Mouse (Mus musculus): ENCODE data around the gene Olfr672. TPM values are rescaled to one million over a fixed set of nuclear protein-coding genes. Genes with fewer than 3 reads are reported as not detected.
"Not testable (repeated sequence)": the region's sequence is repeated elsewhere in the genome, so short reads cannot be mapped to it uniquely, and the experiment has no call there.

Gene Olfr672
- polyA plus RNA-seq (2015; fragmentation: Nextera tagmentation; extraction: Ambion mirVana) = not detected in 2 replicates

DNA sequence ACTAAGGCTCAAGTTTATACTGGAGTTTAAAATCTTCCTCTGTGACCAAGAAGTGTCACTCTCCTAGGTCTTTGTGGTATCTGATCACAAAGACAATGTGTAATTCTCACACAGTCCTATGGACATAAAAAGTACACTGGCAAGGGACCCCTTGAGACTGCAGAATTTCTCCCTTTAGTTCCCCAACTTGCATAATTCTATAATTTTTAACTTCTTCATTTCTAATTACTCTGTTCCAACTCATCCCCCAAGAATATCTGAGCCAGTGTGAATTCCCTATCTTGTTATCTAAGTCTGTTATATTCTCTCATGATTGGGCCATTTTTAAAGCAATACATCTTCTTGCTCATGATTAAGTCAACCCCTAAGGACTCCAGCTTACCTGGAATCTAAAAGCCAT lies at the start of gene Olfr672:
TSS of gene Olfr672 (minus strand) at position 101 of the 400 bp plus-strand sequence.
- Histone ChIP-seq H3K4me2 (no peak within 1 kb of the TSS), H3K9me3 (no peaks in the 10 kb centered on the region), H3K4me1 (replicated peaks) (no peaks in the 10 kb centered on the region), H3K4me3 (no peak within 1 kb of the TSS), H3K27ac (replicated peaks) (no peak within 1 kb of the TSS), H3K27me3 (no peaks in the 10 kb centered on the region), H3K36me3 (no peaks in the 10 kb centered on the region), H3K9ac (no peak within 1 kb of the TSS)
- no peak for ATAC-seq (ENCODE audit: low read depth)

- H3K4me2 ChIP-seq; ATAC-seq (ENCODE audit: low read depth); H3K27me3 ChIP-seq; H3K9ac ChIP-seq; H3K4me3 ChIP-seq; H3K36me3 ChIP-seq; H3K27ac ChIP-seq (replicated peaks); H3K4me1 ChIP-seq (replicated peaks); H3K9me3 ChIP-seq: not testable (repeated sequence)
- 50% methylated on average over 5 of the region's 5 CpGs for WGBS
Observed at GRCm38 (mm10) chr7:105033836-105034235, 32.0 kb upstream of the Olfr672 start.

GRCm38 (mm10) chr7:105032398-105032797 lies 30.6 kb upstream of the Olfr672 start, which contains the start of gene Olfr676:
TSS of gene Olfr676 (plus strand) at chr7:105032698.
- Histone ChIP-seq H3K27ac (replicated peaks) (no peak within 1 kb of the TSS), H3K4me2 (no peak within 1 kb of the TSS), H3K27me3 (no peaks in the 10 kb centered on the region), H3K9me3 (no peaks in the 10 kb centered on the region), H3K9ac (no peak within 1 kb of the TSS), H3K36me3 (no peaks in the 10 kb centered on the region), H3K4me3 (no peak within 1 kb of the TSS), H3K4me1 (replicated peaks) (no peaks in the 10 kb centered on the region)
- no peak for ATAC-seq (ENCODE audit: low read depth)

GRCm38 (mm10) chr7:105028360-105028759 lies 26.5 kb upstream of the Olfr672 start, which contains the start of gene Olfr675:
TSS of gene Olfr675 (minus strand) at chr7:105028460.
- Histone ChIP-seq H3K36me3 (no peaks in the 10 kb centered on the region), H3K27me3 (no peaks in the 10 kb centered on the region), H3K9ac (no peak within 1 kb of the TSS), H3K9me3 (no peaks in the 10 kb centered on the region), H3K27ac (replicated peaks) (no peak within 1 kb of the TSS), H3K4me2 (no peak within 1 kb of the TSS), H3K4me1 (replicated peaks) (no peaks in the 10 kb centered on the region), H3K4me3 (no peak within 1 kb of the TSS)
- no peak for ATAC-seq (ENCODE audit: low read depth)
- WGBS = 77% methylated on average over 1 of the region's 1 CpGs

- ATAC-seq (ENCODE audit: low read depth) = no peak
- Histone ChIP-seq H3K36me3 (no peaks in the 10 kb centered on the region), H3K4me2 (no peak overlapping the region), H3K27me3 (no peaks in the 10 kb centered on the region), H3K9me3 (no peaks in the 10 kb centered on the region), H3K27ac (replicated peaks) (no peak overlapping the region), H3K4me3 (no peak overlapping the region), H3K4me1 (replicated peaks) (no peaks in the 10 kb centered on the region), H3K9ac (no peak overlapping the region)
- 92% methylated on average over 1 of the region's 1 CpGs for WGBS
Observed at GRCm38 (mm10) chr7:105022530-105022929, 20.7 kb upstream of the Olfr672 start.

DNA sequence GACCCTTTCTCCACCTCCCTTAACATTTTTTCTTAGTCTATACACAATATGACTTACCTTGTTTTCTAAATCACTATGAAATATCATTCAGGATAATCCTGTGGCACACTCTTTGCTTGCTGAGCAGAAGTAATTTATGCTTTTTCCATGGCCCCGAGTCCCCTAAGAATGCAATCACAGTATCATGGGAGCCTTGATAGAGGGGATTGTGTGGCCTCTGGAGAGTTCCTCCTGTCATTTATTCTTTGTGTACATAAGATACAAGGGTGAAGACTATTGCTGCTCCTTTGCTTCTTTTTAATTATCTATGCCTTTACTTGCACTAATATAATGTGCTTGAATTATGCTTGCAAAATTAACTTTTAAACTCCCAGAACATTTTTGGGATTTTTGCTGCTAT lies 22.8 kb downstream of the Olfr672 start, which contains the start of gene Olfr671:
TSS of gene Olfr671 (minus strand) at position 101 of the 400 bp plus-strand sequence.
- no peak within 1 kb of the TSS for H3K4me2 ChIP-seq
- no peak within 1 kb of the TSS for H3K4me3 ChIP-seq
- no peaks in the 10 kb centered on the region for H3K27me3 ChIP-seq
- H3K9ac ChIP-seq = no peak within 1 kb of the TSS
- no peak for ATAC-seq (ENCODE audit: low read depth)
- no peaks in the 10 kb centered on the region for H3K4me1 ChIP-seq (replicated peaks)
- 79% methylated on average over 1 of the region's 1 CpGs for WGBS
- H3K27ac ChIP-seq (replicated peaks) = no peak within 1 kb of the TSS
- H3K9me3 ChIP-seq = no peaks in the 10 kb centered on the region
- H3K36me3 ChIP-seq = no peaks in the 10 kb centered on the region

DNA sequence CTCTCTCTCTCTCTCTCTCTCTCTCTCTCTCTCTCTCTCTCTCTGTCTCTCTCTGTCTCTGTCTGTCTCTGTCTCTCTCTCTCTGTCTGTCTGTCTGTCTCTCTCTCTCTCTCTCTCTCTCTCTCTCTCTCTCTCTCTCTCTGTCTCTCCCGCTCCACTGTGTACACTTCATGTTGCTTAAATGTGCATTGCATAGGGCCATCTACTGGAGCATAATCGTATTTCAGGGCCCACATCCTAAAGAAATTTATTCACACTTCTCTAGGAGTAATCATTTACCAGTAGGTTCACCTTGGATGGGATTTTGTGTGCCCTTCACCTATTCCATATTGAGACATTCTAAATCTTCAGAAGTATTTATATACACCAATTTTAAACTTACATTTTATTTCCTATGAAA lies 29.3 kb downstream of the Olfr672 start:
- H3K4me3 ChIP-seq; H3K4me1 ChIP-seq (replicated peaks); H3K4me2 ChIP-seq; H3K27ac ChIP-seq (replicated peaks); H3K9me3 ChIP-seq; H3K27me3 ChIP-seq; ATAC-seq (ENCODE audit: low read depth); H3K9ac ChIP-seq; H3K36me3 ChIP-seq: not testable (repeated sequence)
- whole genome bisulfite sequencing = 75% methylated on average over 2 of the region's 2 CpGs

DNA sequence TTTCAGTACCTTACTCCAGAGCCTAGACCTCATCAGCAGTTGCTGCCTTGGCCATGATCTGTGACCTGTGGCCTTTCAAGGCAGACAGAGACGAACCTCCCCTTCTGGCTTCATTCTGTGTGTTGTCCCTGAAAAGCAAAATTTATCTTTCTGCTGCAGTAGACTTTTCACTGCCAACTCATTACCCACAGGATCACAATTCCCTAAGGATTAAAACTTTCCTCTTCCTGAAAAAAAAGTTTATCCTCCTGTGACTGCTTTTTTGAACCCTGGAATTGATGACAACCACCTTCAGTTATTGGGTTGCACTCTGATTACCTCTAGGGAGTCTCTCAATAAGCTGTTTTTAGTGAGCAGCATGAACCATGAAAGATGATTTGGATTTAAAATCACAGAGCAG lies 39.3 kb downstream of the Olfr672 start, which contains the start of gene Olfr670:
TSS of gene Olfr670 (minus strand) at position 101 of the 400 bp plus-strand sequence.
- 61% methylated on average over 1 of the region's 1 CpGs for WGBS
- Histone ChIP-seq H3K36me3 (no peaks in the 10 kb centered on the region), H3K9ac (no peak within 1 kb of the TSS), H3K27me3 (no peaks in the 10 kb centered on the region), H3K9me3 (no peaks in the 10 kb centered on the region), H3K4me3 (no peak within 1 kb of the TSS), H3K27ac (replicated peaks) (no peak within 1 kb of the TSS), H3K4me2 (no peak within 1 kb of the TSS), H3K4me1 (replicated peaks) (no peaks in the 10 kb centered on the region)
- no peak for ATAC-seq (ENCODE audit: low read depth)

GRCm38 (mm10) chr7:104950234-104950633 lies 51.6 kb downstream of the Olfr672 start:
- not testable (repeated sequence) for H3K27ac ChIP-seq (replicated peaks); H3K4me3 ChIP-seq; ATAC-seq (ENCODE audit: low read depth); H3K27me3 ChIP-seq; H3K9ac ChIP-seq; H3K4me2 ChIP-seq; H3K36me3 ChIP-seq; H3K4me1 ChIP-seq (replicated peaks); H3K9me3 ChIP-seq
- WGBS = 93% methylated on average over 16 of the region's 16 CpGs

Other genes with a start within 250 kb of the Olfr672 start
- gene Usp17le, start 224.6 kb downstream of the Olfr672 start, polyA plus RNA-seq (2015; fragmentation: Nextera tagmentation; extraction: Ambion mirVana) = not detected in 2 replicates
- not detected in 2 replicates for gene Usp17lb, start 159.4 kb downstream of the Olfr672 start, polyA plus RNA-seq (2015; fragmentation: Nextera tagmentation; extraction: Ambion mirVana)
- not detected in 2 replicates for gene Usp17la, start 145.0 kb downstream of the Olfr672 start, polyA plus RNA-seq (2015; fragmentation: Nextera tagmentation; extraction: Ambion mirVana)
- not detected in 2 replicates for gene Olfr665, start 124.0 kb downstream of the Olfr672 start, polyA plus RNA-seq (2015; fragmentation: Nextera tagmentation; extraction: Ambion mirVana)
- not detected in 2 replicates for gene Olfr666, start 106.1 kb downstream of the Olfr672 start, polyA plus RNA-seq (2015; fragmentation: Nextera tagmentation; extraction: Ambion mirVana)
- not detected in 2 replicates for gene Olfr667, start 80.5 kb downstream of the Olfr672 start, polyA plus RNA-seq (2015; fragmentation: Nextera tagmentation; extraction: Ambion mirVana)
- not detected in 2 replicates for gene Olfr668, start 74.0 kb downstream of the Olfr672 start, polyA plus RNA-seq (2015; fragmentation: Nextera tagmentation; extraction: Ambion mirVana)
- not detected in 2 replicates for gene Olfr669, start 67.8 kb downstream of the Olfr672 start, polyA plus RNA-seq (2015; fragmentation: Nextera tagmentation; extraction: Ambion mirVana)
- gene Olfr670, start 39.4 kb downstream of the Olfr672 start, polyA plus RNA-seq (2015; fragmentation: Nextera tagmentation; extraction: Ambion mirVana) = not detected in 2 replicates
- not detected in 2 replicates for gene Olfr671, start 22.9 kb downstream of the Olfr672 start, polyA plus RNA-seq (2015; fragmentation: Nextera tagmentation; extraction: Ambion mirVana)
- not detected in 2 replicates for gene Olfr675, start 26.4 kb upstream of the Olfr672 start, polyA plus RNA-seq (2015; fragmentation: Nextera tagmentation; extraction: Ambion mirVana)
- not detected in 2 replicates for gene Olfr676, start 30.7 kb upstream of the Olfr672 start, polyA plus RNA-seq (2015; fragmentation: Nextera tagmentation; extraction: Ambion mirVana)
- gene Olfr677, start 49.3 kb upstream of the Olfr672 start, polyA plus RNA-seq (2015; fragmentation: Nextera tagmentation; extraction: Ambion mirVana) = not detected in 2 replicates
- not detected in 2 replicates for gene Olfr678, start 62.4 kb upstream of the Olfr672 start, polyA plus RNA-seq (2015; fragmentation: Nextera tagmentation; extraction: Ambion mirVana)
- not detected in 2 replicates for gene Olfr679, start 79.2 kb upstream of the Olfr672 start, polyA plus RNA-seq (2015; fragmentation: Nextera tagmentation; extraction: Ambion mirVana)
- not detected in 2 replicates for gene Olfr680-ps1, start 90.8 kb upstream of the Olfr672 start, polyA plus RNA-seq (2015; fragmentation: Nextera tagmentation; extraction: Ambion mirVana)
- gene Olfr681, start 114.8 kb upstream of the Olfr672 start, polyA plus RNA-seq (2015; fragmentation: Nextera tagmentation; extraction: Ambion mirVana) = not detected in 2 replicates
- gene Olfr683, start 145.0 kb upstream of the Olfr672 start, polyA plus RNA-seq (2015; fragmentation: Nextera tagmentation; extraction: Ambion mirVana) = not detected in 2 replicates
- not detected in 2 replicates for gene Olfr684, start 161.6 kb upstream of the Olfr672 start, polyA plus RNA-seq (2015; fragmentation: Nextera tagmentation; extraction: Ambion mirVana)
- not detected in 2 replicates for gene Olfr685, start 184.0 kb upstream of the Olfr672 start, polyA plus RNA-seq (2015; fragmentation: Nextera tagmentation; extraction: Ambion mirVana)
- gene Olfr686, start 205.5 kb upstream of the Olfr672 start, polyA plus RNA-seq (2015; fragmentation: Nextera tagmentation; extraction: Ambion mirVana) = not detected in 2 replicates